Mouse (Mus musculus) right cerebral cortex, adult 18-20 months (tissue): ENCODE measurements around the gene Olfr566.

Experiments
- DNase-seq: peaks from one replicate; pipeline ENCODE4 v3.0.0; 2022; ENCODE audit warnings: mixed read lengths

Olfr566 gene

DNA sequence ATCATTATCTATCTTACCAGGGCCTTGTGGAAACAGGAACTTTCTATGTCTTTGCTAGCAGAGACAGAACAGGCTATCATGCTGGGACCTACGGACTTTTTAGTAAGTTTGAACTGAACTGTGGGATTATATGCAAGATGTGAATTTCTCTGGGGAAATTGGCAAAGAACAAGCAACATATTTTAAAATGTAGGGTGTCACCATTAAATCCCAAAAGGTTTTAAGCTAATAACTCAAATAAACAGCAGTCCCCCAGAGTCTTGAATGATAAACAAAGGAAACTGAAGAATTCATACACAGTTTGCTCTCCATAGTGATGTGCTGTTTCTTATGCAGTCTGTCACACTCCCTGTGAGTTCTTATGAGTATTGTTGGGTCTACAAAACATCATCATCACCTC lies at the start of gene Olfr566:
TSS of gene Olfr566 (minus strand) at position 101 of the 400 bp plus-strand sequence.
- DNase-seq: no peak

DNA sequence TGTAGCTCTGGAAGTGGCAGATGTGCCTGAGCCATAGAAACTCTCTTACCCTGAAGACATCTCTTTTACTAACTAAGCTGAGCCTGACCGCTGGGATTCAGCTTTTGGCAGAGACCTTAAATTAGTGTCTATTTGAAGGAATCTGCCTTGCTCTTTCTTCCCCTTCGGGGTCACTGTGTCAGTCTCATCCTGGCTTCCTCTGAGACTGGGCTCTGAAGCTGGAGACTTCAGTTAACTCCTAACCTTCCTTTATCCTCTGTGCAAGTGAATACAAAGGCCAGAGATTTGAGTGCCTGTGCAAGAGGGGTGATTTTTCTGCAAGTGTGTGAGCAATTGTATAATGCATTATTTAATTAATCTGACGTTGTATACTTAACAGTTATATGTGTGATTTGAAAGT lies 32.2 kb upstream of the Olfr566 start, which contains the start of gene Olfr569:
TSS of gene Olfr569 (minus strand) at position 101 of the 400 bp plus-strand sequence.
- no peak for DNase-seq

DNA sequence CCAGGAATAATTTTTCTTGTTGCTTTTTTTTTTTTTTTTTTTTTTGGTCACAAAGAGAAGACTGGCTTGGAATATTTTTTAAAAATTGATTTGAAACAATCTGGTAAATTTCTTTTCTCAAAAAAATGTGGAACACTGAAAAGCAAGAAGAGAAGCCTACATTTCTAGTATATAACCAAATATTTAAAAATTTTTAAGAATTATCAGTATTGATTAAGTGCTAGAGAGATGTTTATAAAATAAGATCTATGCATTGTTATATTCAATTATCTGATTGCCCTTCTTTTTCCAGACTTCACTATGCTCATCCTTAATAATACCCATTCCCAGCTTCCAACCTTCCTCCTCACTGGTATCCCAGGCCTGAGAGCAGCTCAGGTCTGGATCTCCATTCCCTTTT lies 18.3 kb upstream of the Olfr566 start, which contains the start of gene Olfr568:
TSS of gene Olfr568 (plus strand) at position 301 of the 400 bp plus-strand sequence.
- DNase-seq: no peak

DNA sequence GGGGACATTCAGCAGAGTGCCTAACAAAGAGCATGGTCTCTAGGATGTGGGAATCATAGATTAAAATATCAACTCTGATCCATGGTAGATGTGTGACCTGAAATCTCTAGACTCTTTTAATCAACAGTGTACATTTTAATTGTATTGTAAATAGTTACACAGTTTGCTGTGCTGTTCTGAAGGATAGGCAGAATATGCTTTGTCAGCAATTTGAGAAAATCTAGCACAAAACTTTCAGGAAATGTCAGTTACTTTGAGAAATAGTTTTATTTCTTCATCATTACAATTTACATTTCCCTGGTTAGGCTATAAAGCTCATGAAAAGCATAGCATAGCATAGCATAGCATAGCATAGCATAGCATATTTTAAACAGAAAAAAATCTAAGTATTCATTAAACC lies 2.8 kb downstream of the Olfr566 start:
- no peak for DNase-seq
